Mouse (Mus musculus) cerebellum, adult (tissue): ENCODE measurements around the gene Wnt4.

ENCODE experiments used
- ATAC-seq: cut with Nextera tagmentation; 2 replicates; pipeline ENCODE4 v1.9.2; 2017; ENCODE audit warnings: mild to moderate bottlenecking, moderate library complexity, mixed read lengths; ENCODE audit not compliant: insufficient number of reproducible peaks, low FRiP score, low TSS enrichment

The Wnt4 gene

GRCm38 (mm10) chr4:137305066-137305465 lies 27.8 kb downstream of the Wnt4 start:
- ATAC-seq = no peak

DNA sequence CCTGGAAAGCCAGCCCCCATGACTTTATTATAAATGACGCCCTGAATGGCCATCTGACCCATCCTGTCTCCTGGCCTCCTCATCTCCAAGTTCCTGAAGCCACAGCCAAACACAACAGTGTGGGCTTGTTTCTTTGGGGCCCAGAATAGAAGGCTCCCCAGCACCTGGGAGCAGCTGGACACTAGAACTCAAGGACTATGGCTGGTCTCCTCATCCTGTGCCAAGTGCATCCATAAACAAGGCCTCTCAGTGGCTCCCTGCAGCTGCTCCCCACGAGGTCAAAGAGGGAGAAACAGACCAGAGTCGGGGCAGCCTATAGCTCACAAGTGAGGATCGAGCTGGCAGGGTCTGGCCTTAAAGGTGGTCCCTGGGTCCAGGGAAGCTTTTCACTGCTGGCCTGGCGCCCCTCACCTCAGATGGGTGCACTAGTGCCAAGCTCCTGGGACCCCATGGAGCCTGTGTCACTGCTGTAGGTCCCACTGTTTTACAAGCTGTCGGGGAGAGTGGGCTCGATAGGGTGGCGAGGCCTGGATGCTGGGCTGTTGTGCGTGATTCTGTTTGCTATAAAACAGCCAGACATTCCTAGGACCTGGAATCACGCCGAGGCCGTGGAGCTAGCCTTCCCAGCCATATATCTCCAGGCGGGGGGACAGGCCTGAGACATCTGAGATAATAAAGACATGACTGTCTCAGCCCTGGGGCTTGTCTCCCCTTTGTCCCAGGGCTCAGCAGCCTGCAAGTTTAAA lies 28.7 kb downstream of the Wnt4 start:
- ATAC-seq = no peak

GRCm38 (mm10) chr4:137306577-137306888 lies 29.2 kb downstream of the Wnt4 start:
- ATAC-seq = no peak

- no peak for ATAC-seq
These were observed 29.9 kb downstream of the Wnt4 start for GRCm38 (mm10) chr4:137306991-137307706.

DNA sequence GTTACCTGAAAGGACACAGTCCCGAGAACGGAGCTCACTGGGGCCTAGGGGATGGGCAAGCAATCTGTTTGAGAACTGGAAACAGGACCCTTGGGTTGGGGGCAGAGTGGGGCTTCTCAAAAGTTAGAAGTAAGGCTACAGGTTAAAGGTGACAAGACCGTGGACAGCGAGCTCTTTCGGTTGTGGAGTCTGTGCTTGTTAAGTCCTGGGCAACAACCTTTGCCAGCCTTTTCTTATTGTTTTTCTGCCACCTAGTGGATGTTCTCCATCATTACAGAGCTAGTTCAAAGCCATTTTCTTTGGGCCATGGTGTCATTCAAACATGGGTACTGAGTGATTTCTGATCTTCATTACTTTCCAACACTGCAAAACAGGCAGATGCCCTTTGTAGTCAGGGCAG lies 31.1 kb downstream of the Wnt4 start:
- no peak for ATAC-seq

GRCm38 (mm10) chr4:137313511-137313910 lies 36.2 kb downstream of the Wnt4 start:
- no peak for ATAC-seq

- no peak for ATAC-seq
These were observed 37.3 kb downstream of the Wnt4 start for GRCm38 (mm10) chr4:137314561-137314960.

GRCm38 (mm10) chr4:137315061-137315460 lies 37.8 kb downstream of the Wnt4 start:
- no peak for ATAC-seq

- ATAC-seq = no peak
These were observed 38.9 kb downstream of the Wnt4 start for GRCm38 (mm10) chr4:137316027-137316770.

DNA sequence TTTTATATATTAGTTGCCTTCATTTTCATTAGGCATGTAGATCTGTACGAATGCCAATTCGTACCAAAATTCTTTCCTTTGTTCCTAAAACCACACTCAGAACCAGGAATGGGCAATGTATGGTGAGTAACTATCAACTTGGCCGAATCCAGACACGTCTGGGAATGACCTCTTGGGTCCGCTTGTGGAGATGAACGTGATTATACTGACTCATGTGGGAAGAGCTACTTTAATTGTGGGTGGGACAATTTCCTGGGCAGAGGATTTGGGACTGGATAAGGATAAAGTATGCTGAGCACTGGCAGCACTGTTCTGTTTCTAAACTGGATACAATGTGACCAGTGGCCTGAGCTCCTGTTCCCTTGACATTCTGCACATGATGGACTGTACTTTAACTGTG lies 47.6 kb downstream of the Wnt4 start:
- ATAC-seq = no peak

DNA sequence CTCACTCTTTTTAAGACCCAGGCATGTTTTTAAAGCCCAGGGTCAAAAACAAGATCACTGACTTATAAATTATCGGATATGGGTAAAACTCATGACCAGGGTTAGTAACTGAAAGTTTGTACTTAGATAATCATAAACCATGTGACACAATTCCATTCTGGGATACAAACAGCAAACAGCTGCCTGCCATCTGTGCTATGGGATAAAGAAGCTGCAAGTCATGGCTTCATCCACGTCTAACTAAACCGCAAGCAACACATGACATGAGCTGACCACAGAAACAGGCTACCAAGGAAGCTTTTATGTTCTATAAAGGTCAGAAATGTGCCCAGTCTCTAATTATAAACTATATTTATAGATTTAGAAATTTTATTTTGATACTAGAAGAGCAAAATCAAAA lies 49.2 kb downstream of the Wnt4 start:
- no peak for ATAC-seq

GRCm38 (mm10) chr4:137332051-137332450 lies 54.8 kb downstream of the Wnt4 start:
- ATAC-seq = no peak

DNA sequence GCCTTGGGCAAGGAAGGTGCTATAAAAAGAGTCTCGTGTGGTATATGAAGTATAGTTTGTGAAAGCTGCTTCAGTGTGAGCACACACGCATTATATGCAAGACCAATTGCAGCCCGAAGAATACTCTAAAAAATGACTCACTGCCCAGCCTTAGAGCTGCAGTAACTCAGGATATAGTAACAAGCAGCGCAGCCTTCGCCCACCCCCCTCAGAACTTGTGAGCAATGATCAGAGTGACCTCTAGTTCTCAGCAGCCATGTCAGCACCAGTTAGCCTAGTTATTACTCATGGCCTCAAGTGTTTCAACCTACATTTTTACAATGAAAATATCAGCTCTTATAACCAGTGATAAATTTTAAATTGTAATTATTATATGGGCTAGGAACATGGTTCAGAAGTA lies 59.2 kb downstream of the Wnt4 start:
- ATAC-seq = no peak

- no peak for ATAC-seq
These were observed 62.1 kb downstream of the Wnt4 start for GRCm38 (mm10) chr4:137339415-137339814.

DNA sequence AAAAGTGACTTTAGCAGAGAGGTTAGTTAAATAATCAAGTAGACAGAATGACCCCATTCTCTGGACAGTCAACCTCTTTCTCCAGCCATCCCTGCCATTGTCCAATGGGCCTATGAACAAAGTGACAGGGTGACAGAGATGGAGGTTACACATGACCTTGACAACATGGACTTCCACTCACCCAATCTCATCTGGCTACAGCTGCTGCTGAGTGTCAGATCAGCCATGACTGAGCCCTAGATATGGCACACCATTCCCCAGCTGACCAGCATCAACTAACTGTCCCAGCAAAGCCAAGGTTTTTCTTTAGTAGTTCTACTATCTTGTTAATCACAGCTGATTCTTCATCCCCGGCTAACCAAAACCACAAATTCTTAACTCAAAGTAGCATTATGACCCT lies 65.5 kb downstream of the Wnt4 start:
- no peak for ATAC-seq

DNA sequence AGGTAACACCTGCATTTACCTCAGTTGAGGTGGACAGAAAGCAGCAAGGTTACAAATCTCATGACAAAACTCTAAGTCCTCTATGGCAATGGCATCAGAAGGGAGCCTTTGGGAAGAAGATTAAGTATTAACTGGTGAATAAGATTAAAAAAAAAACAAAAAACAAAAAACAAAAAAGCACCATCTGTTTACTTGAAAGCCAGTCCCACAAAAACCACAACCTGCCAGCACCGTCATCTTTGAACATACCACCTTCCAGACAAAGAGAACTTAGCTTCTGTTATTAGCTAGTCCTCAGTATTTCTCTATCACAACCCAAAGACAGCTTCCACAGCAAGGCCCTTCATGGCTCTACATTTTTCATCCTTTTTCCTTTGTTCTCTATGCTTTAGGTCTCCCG lies 67.8 kb downstream of the Wnt4 start:
- ATAC-seq = no peak

DNA sequence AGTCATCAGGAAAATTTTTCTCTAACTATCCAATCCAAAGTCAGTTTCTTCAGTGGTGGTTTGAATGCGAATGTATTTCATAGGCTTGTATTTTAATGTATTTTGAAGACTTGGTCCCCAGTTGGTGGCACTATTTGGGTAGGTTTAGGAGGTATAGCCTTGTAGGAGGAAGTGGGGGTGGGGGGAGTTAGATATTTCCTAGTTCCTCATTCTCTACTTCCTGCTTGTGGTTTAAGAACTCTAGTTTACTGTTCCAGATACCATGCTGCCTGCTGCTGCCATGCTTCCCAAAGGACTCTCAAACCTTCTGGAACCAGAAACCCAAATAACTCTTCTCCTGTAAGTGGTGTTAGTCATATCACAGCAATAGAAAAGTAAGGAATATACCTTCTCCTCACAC lies 68.5 kb downstream of the Wnt4 start:
- ATAC-seq = no peak
